Mouse (Mus musculus) adipose tissue, adult 10 weeks (tissue): Measurements from ENCODE around the gene Rho. TPM values are rescaled to one million over a fixed set of nuclear protein-coding genes. Genes with fewer than 3 reads are reported as not detected.

Source experiments
- polyA plus RNA-seq: library from polyadenylated mRNA; stranded (reverse); fragments of 350-450 nt; fragmentation: Illumina TruSeq; extraction: RNeasy Lipid Tissue Mini Kit (QIAGEN cat#74804); gene quantifications from one replicate; pipeline ENCODE4 v1.2.3, GENCODE M21; 2014; ENCODE audit warnings: low read depth, low replicate concordance

Rho gene
- 0.83 TPM for polyA plus RNA-seq

GRCm38 (mm10) chr6:115931639-115932038 lies at the start of gene Rho:
TSS of gene Rho (plus strand) at chr6:115931748.

GRCm38 (mm10) chr6:115944638-115945037 lies 13.1 kb downstream of the Rho start, which contains the start of gene H1foo:
TSS of gene H1foo (plus strand) at chr6:115944938.

Other genes with a start within 250 kb of the Rho start
- 3.1 TPM for gene Tmem40, start 169.3 kb upstream of the Rho start, polyA plus RNA-seq
- gene Cand2, start 157.2 kb upstream of the Rho start, polyA plus RNA-seq, result 5.4 TPM
- 1,816 TPM for gene Rpl32, start 123.0 kb upstream of the Rho start, polyA plus RNA-seq
- 3.9 TPM for gene Efcab12, start 93.3 kb upstream of the Rho start, polyA plus RNA-seq
- gene Mbd4, start 78.4 kb upstream of the Rho start, polyA plus RNA-seq, result 4.3 TPM
- gene Ift122, start 78.3 kb upstream of the Rho start, polyA plus RNA-seq, result 15.7 TPM
- gene H1foo, start 13.2 kb downstream of the Rho start, polyA plus RNA-seq, result not detected
- 53.7 TPM for gene Plxnd1, start 63.3 kb downstream of the Rho start, polyA plus RNA-seq